Mouse (Mus musculus) G1E (cell line): ENCODE results near the gene Socs3. TPM values are rescaled to one million over a fixed set of nuclear protein-coding genes. Genes with fewer than 3 reads are reported as not detected.

Source experiments
- ATAC-seq: 2 replicates; pipeline ENCODE4 v1.8.0; 2016; ENCODE audit warnings: mild to moderate bottlenecking; ENCODE audit not compliant: insufficient number of reproducible peaks, poor library complexity, low FRiP score, severe bottlenecking; ENCODE audit errors: extremely low read depth
- DNase-seq: peaks from one replicate; pipeline ENCODE4 v3.0.0; 2012; ENCODE audit warnings: low spot score
- H3K27me3 ChIP-seq: 2 replicates; pipeline ENCODE4 v1.6.1; 2012; ENCODE audit warnings: mild to moderate bottlenecking, low read length, inconsistent platforms; ENCODE audit not compliant: insufficient read depth
- H3K36me3 ChIP-seq: replicated peaks from 2 replicates; pipeline ENCODE3; 2012; ENCODE audit warnings: mild to moderate bottlenecking, inconsistent platforms
- H3K4me1 ChIP-seq: 2 replicates; pipeline ENCODE4 v1.6.1; 2012; ENCODE audit warnings: low read depth, low read length, inconsistent platforms, mixed read lengths; ENCODE audit not compliant: insufficient read depth
- H3K4me3 ChIP-seq: 2 replicates; pipeline ENCODE4 v1.5.1; 2012; ENCODE audit warnings: low read depth, mild to moderate bottlenecking, inconsistent platforms, low read length, moderate library complexity, mixed read lengths
- H3K9me3 ChIP-seq: replicated peaks from 2 replicates; pipeline ENCODE4 v1.6.1; 2012; ENCODE audit warnings: inconsistent platforms
- CTCF ChIP-seq: IDR thresholded peaks from 2 replicates; pipeline ENCODE4 v1.5.1; 2012; ENCODE audit warnings: low read depth, low read length, inconsistent platforms, mixed read lengths
- GATA1 ChIP-seq: IDR thresholded peaks from 2 replicates; pipeline ENCODE4 v1.6.1; 2012; ENCODE audit warnings: borderline replicate concordance, low read length, inconsistent platforms, mixed read lengths
- GATA2 ChIP-seq: IDR thresholded peaks from 2 replicates; pipeline ENCODE4 v1.6.1; 2012; ENCODE audit warnings: low read depth, low read length, inconsistent platforms, borderline replicate concordance
- POLR2AphosphoS5 ChIP-seq: IDR thresholded peaks from 2 replicates; pipeline ENCODE4 v1.6.1; 2012; ENCODE audit warnings: low read depth, low read length, inconsistent platforms; ENCODE audit not compliant: insufficient replicate concordance
- TAL1 ChIP-seq: conservative IDR thresholded peaks from 2 replicates; pipeline ENCODE4 v1.6.1; 2012; ENCODE audit warnings: low read depth, low read length, inconsistent platforms, mixed read lengths
- polyA plus RNA-seq: library from polyadenylated mRNA; stranded (reverse); fragments of >175 nt; gene quantifications from 2 replicates; pipeline ENCODE4 v1.2.3, GENCODE M21; 2012
- total RNA-seq, 2 experiments: library from RNA; stranded (forward) in 1 of 2; stranded (reverse) in 1 of 2; fragments of 200-1000 nt in 1 of 2; fragments of >200 nt in 1 of 2; fragmentation: Nextera tagmentation in 1 of 2; gene quantifications; 2 replicates each; pipeline ENCODE4 v1.2.3; 2014 to 2017

Socs3 gene
- total and polyA plus RNA-seq, 3 experiments, result 2.9 to 3.8 TPM; not detected in 1

- Histone ChIP-seq H3K27me3 (peaks cover 66% of the 10 kb centered on the region), H3K4me1 (no peaks in the 10 kb centered on the region), H3K9me3 (no peaks in the 10 kb centered on the region), H3K4me3 (no peak overlapping the region), H3K36me3 (no peaks in the 10 kb centered on the region)
- TF ChIP-seq TAL1, result no peak
- TF ChIP-seq GATA1, result no peak
- TF ChIP-seq POLR2AphosphoS5, result no peak
- TF ChIP-seq CTCF, result no peak
- TF ChIP-seq GATA2, result no peak
- ATAC-seq (no peak), DNase-seq (no peak)
Observed at GRCm38 (mm10) chr11:117939004-117939730, 30.7 kb downstream of the Socs3 start.

GRCm38 (mm10) chr11:117936202-117936601 is 33.6 kb downstream of the Socs3 start:
- H3K4me1 ChIP-seq, result peaks cover 3% of the 10 kb centered on the region; the same call in 1 of the 2 replicates
- no peak overlapping the region for H3K4me3 ChIP-seq
- H3K9me3 ChIP-seq, result no peaks in the 10 kb centered on the region
- H3K36me3 ChIP-seq, result no peaks in the 10 kb centered on the region
- no peak for ATAC-seq
- DNase-seq, result no peak
- no peak for TF ChIP-seq TAL1
- TF ChIP-seq GATA1, result no peak
- no peak for TF ChIP-seq CTCF
- TF ChIP-seq POLR2AphosphoS5, result no peak
- TF ChIP-seq GATA2, result no peak
- peaks cover 63% of the 10 kb centered on the region for H3K27me3 ChIP-seq

GRCm38 (mm10) chr11:117935616-117936015 is 34.2 kb downstream of the Socs3 start:
- Histone ChIP-seq H3K9me3 (no peaks in the 10 kb centered on the region), H3K27me3 (peaks cover 63% of the 10 kb centered on the region), H3K4me3 (no peak overlapping the region), H3K4me1 (peaks cover 3% of the 10 kb centered on the region; the same call in 1 of the 2 replicates), H3K36me3 (no peaks in the 10 kb centered on the region)
- no peak for DNase-seq
- TF ChIP-seq CTCF (no peak), TAL1 (no peak), POLR2AphosphoS5 (no peak), GATA1 (no peak), GATA2 (no peak)
- ATAC-seq, result no peak

GRCm38 (mm10) chr11:117934576-117935368 is 35.1 kb downstream of the Socs3 start:
- ATAC-seq (no peak), DNase-seq (no peak)
- TF ChIP-seq CTCF, result no peak
- no peak for TF ChIP-seq GATA2
- no peak for TF ChIP-seq TAL1
- TF ChIP-seq GATA1, result no peak
- Histone ChIP-seq H3K4me1 (peaks cover 3% of the 10 kb centered on the region; the same call in 1 of the 2 replicates), H3K4me3 (no peak overlapping the region), H3K36me3 (no peaks in the 10 kb centered on the region), H3K9me3 (no peaks in the 10 kb centered on the region), H3K27me3 (peaks cover 57% of the 10 kb centered on the region)

GRCm38 (mm10) chr11:117934168-117934567 is 35.7 kb downstream of the Socs3 start:
- Histone ChIP-seq H3K27me3 (peaks cover 54% of the 10 kb centered on the region), H3K9me3 (no peaks in the 10 kb centered on the region), H3K4me1 (peaks cover 3% of the 10 kb centered on the region; the same call in 1 of the 2 replicates), H3K4me3 (no peak overlapping the region), H3K36me3 (no peaks in the 10 kb centered on the region)
- ATAC-seq (no peak), DNase-seq (no peak)
- TF ChIP-seq TAL1 (no peak), GATA1 (no peak), POLR2AphosphoS5 (no peak)

GRCm38 (mm10) chr11:117932195-117932594 is 37.7 kb downstream of the Socs3 start:
- no peaks in the 10 kb centered on the region for H3K9me3 ChIP-seq
- TF ChIP-seq POLR2AphosphoS5 (no peak), CTCF (no peak), GATA1 (no peak), TAL1 (no peak), GATA2 (no peak)
- peaks cover 3% of the 10 kb centered on the region; the same call in 1 of the 2 replicates for H3K4me1 ChIP-seq
- no peak for DNase-seq
- peaks cover 46% of the 10 kb centered on the region for H3K27me3 ChIP-seq
- no peak overlapping the region for H3K4me3 ChIP-seq
- H3K36me3 ChIP-seq, result no peaks in the 10 kb centered on the region
- no peak for ATAC-seq
